Mouse (Mus musculus) urinary bladder, postnatal 25 days (tissue): ENCODE results near the gene BC025920.
A peak's percentile ranks its signal among the peaks of the same experiment; 100 is the strongest.

ENCODE experiments used
- DNase-seq: peaks from one replicate; pipeline ENCODE4 v3.0.0; 2022; ENCODE audit warnings: low spot score

BC025920 gene

GRCm38 (mm10) chr10:81574081-81575056, 31.7 kb upstream of the BC025920 start, which contains the start of gene Tle2:
TSS of gene Tle2 (plus strand) at chr10:81574561.
- no peak for DNase-seq

- no peak for DNase-seq
Measured at GRCm38 (mm10) chr10:81575208-81575631, 30.9 kb upstream of the BC025920 start.

GRCm38 (mm10) chr10:81575695-81576094, 30.4 kb upstream of the BC025920 start:
- DNase-seq: no peak

GRCm38 (mm10) chr10:81579967-81580366, 26.1 kb upstream of the BC025920 start:
- DNase-seq: no peak

- DNase-seq: no peak
Measured at GRCm38 (mm10) chr10:81580441-81581070, 25.5 kb upstream of the BC025920 start.

GRCm38 (mm10) chr10:81583347-81583746, 22.7 kb upstream of the BC025920 start:
- DNase-seq: no peak

GRCm38 (mm10) chr10:81588739-81589138, 17.3 kb upstream of the BC025920 start:
- DNase-seq: no peak

GRCm38 (mm10) chr10:81591846-81592245, 14.2 kb upstream of the BC025920 start:
- DNase-seq: no peak

GRCm38 (mm10) chr10:81592631-81593030, 13.4 kb upstream of the BC025920 start:
- DNase-seq: no peak

GRCm38 (mm10) chr10:81593223-81593622, 12.8 kb upstream of the BC025920 start:
- no peak for DNase-seq

- DNase-seq: no peak
Measured at GRCm38 (mm10) chr10:81593935-81594334, 12.1 kb upstream of the BC025920 start.

GRCm38 (mm10) chr10:81595599-81595998, 10.5 kb upstream of the BC025920 start:
- DNase-seq: no peak

- no peak for DNase-seq
Measured at GRCm38 (mm10) chr10:81596611-81597010, 9.5 kb upstream of the BC025920 start.

GRCm38 (mm10) chr10:81597137-81597950, 8.7 kb upstream of the BC025920 start:
- DNase-seq: no peak

- DNase-seq: no peak
Measured at GRCm38 (mm10) chr10:81598342-81598741, 7.7 kb upstream of the BC025920 start.

- DNase-seq: no peak
Measured at GRCm38 (mm10) chr10:81598871-81599270, 7.2 kb upstream of the BC025920 start.

- DNase-seq: no peak
Measured at GRCm38 (mm10) chr10:81599630-81600029, 6.4 kb upstream of the BC025920 start.

GRCm38 (mm10) chr10:81600096-81600495, 6.0 kb upstream of the BC025920 start:
- no peak for DNase-seq

- DNase-seq: peak; percentile 93
Measured at GRCm38 (mm10) chr10:81600738-81601203, 5.3 kb upstream of the BC025920 start, which contains the start of gene Tle6. TSS of gene Tle6 (minus strand) at chr10:81601073.

- DNase-seq: no peak
Measured at GRCm38 (mm10) chr10:81601396-81601905, 4.6 kb upstream of the BC025920 start.

- DNase-seq: no peak
Measured at GRCm38 (mm10) chr10:81602741-81603151, 3.3 kb upstream of the BC025920 start.
